Mouse (Mus musculus): ENCODE data around the gene Gbgt1. TPM values are rescaled to one million over a fixed set of nuclear protein-coding genes. Genes with fewer than 3 reads are reported as not detected.

Gene Gbgt1
- polyA plus RNA-seq, 1 experiment from 2014 or later, result 1.2 TPM

DNA sequence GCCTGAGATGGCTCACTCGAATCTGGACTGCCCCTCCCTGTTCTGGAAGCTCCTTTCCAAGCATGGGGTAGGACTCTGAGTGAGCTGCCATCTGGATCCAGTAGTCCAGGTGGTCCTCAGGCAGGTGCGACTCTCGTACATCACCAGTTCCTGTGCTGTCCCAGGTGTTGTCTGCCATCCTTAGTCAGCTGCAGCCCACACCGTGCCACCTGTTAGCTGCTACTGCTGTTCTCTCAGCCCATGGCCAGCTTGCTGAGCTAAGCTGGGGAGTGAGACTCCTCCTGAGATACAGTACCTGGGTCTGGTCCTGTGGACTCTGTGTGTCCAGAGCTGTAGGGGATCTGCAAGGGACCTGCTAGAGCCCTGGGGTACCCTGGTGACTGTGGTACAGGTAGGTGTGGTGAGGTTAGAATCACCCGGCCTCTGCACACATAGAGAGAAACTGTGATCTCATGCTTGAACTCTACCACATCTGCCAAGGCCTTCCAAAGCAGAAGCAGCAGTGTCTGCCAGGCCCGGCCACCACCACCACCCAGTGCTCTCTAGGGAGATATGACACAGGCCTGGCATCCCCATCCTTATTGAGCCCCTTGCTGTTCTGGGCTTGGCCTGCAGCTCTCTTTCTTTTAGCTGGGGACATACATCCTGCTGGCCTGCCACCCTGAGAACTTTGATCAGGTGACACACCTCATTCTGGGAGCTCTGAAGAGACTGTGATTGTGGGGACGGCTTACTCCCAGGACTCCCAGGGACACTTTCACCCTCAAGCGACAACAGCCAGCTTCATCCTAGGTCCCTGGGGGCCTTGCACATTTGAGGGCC lies 41.5 kb downstream of the Gbgt1 start:
- Histone ChIP-seq H3K4me1 (ENCODE audit: insufficient read depth, low read depth, low read length) (peaks cover 9% of the 10 kb centered on the region; the same call in 1 of the 2 replicates), H3K27ac (ENCODE audit: low read length) (no peak overlapping the region), H3K36me3 (ENCODE audit: insufficient read depth, low read length) (no peaks in the 10 kb centered on the region), H3K4me2 (replicated peaks; ENCODE audit: low read depth, low read length) (no peak overlapping the region), H3K9me3 (ENCODE audit: low read length) (no peaks in the 10 kb centered on the region), H3K27me3 (replicated peaks; ENCODE audit: insufficient read depth, low read length) (no peaks in the 10 kb centered on the region), H3K4me3 (ENCODE audit: low read depth, low read length) (no peak overlapping the region), H3K9ac (replicated peaks; ENCODE audit: low read depth) (no peak overlapping the region)
- WGBS, result 77% methylated on average over 8 of the region's 8 CpGs
- no peak for DNase-seq (ENCODE audit: low spot score)
- TF ChIP-seq CTCF (IDR thresholded peaks at IDR 0.05), result no peak
- no peak for TF ChIP-seq EP300 (IDR thresholded peaks at IDR 0.05)
- no peak for ATAC-seq

GRCm38 (mm10) chr2:28538817-28539128 lies 42.1 kb downstream of the Gbgt1 start:
- peaks cover 9% of the 10 kb centered on the region; the same call in 1 of the 2 replicates for H3K4me1 ChIP-seq (ENCODE audit: insufficient read depth, low read depth, low read length)
- no peaks in the 10 kb centered on the region for H3K9me3 ChIP-seq (ENCODE audit: low read length)
- no peak overlapping the region for H3K9ac ChIP-seq (replicated peaks; ENCODE audit: low read depth)
- peaks cover 3% of the 10 kb centered on the region; the same call in 1 of the 2 replicates for H3K36me3 ChIP-seq (ENCODE audit: insufficient read depth, low read length)
- ATAC-seq (no peak), DNase-seq (ENCODE audit: low spot score) (no peak)
- H3K4me3 ChIP-seq (ENCODE audit: low read depth, low read length), result no peak overlapping the region
- 63% methylated on average over 1 of the region's 1 CpGs for WGBS
- peak overlapping the region; percentile 20 for H3K27ac ChIP-seq (ENCODE audit: low read length)
- no peak for TF ChIP-seq EP300 (IDR thresholded peaks at IDR 0.05)
- no peaks in the 10 kb centered on the region for H3K27me3 ChIP-seq (replicated peaks; ENCODE audit: insufficient read depth, low read length)
- no peak overlapping the region for H3K4me2 ChIP-seq (replicated peaks; ENCODE audit: low read depth, low read length)

- peak overlapping the region; percentile 19; the same call in 1 of the 2 replicates for H3K9ac ChIP-seq (replicated peaks; ENCODE audit: low read depth)
- TF ChIP-seq CTCF (IDR thresholded peaks at IDR 0.05), result no peak; the same call in 1 of the 2 replicates
- no peak for TF ChIP-seq EP300 (IDR thresholded peaks at IDR 0.05)
- peak; percentile 73 for DNase-seq (ENCODE audit: low spot score)
- H3K4me1 ChIP-seq (ENCODE audit: insufficient read depth, low read depth, low read length), result peaks cover 9% of the 10 kb centered on the region; the same call in 1 of the 2 replicates
- no peak overlapping the region for H3K4me2 ChIP-seq (replicated peaks; ENCODE audit: low read depth, low read length)
- H3K4me3 ChIP-seq (ENCODE audit: low read depth, low read length), result no peak overlapping the region
- H3K36me3 ChIP-seq (ENCODE audit: insufficient read depth, low read length), result peaks cover 7% of the 10 kb centered on the region; the same call in 1 of the 2 replicates
- no peaks in the 10 kb centered on the region for H3K9me3 ChIP-seq (ENCODE audit: low read length)
- WGBS, result 36% methylated on average over 7 of the region's 7 CpGs
- peak; percentile 79 for ATAC-seq
- H3K27me3 ChIP-seq (replicated peaks; ENCODE audit: insufficient read depth, low read length), result no peaks in the 10 kb centered on the region
- H3K27ac ChIP-seq (ENCODE audit: low read length), result peak overlapping the region; percentile 20
Measured at GRCm38 (mm10) chr2:28539206-28539605, 42.5 kb downstream of the Gbgt1 start.

DNA sequence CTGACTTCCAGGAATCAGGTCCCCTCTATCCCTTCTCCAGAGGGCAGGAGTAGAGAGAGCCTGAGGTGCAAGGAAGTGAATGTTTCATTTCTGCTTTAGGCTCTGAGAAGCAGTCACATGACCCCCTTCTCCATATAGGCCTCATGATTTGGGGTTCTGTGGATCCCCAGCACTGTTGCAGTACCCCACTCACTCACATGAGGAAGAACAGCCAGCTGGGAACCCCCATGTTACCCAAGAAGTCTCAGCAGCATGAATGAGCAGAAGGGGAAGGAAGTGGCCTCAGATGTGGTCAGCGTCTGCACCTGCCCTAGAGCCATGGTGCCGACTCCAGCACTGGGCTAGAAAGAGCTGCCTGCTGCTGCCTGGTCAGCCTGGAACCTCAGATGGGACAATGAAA lies 43.3 kb downstream of the Gbgt1 start:
- H3K4me1 ChIP-seq (ENCODE audit: insufficient read depth, low read depth, low read length), result peaks cover 9% of the 10 kb centered on the region; the same call in 1 of the 2 replicates
- DNase-seq (ENCODE audit: low spot score), result peak; percentile 37
- no peaks in the 10 kb centered on the region for H3K9me3 ChIP-seq (ENCODE audit: low read length)
- no peak overlapping the region for H3K9ac ChIP-seq (replicated peaks; ENCODE audit: low read depth)
- TF ChIP-seq EP300 (IDR thresholded peaks at IDR 0.05), result no peak
- TF ChIP-seq CTCF (IDR thresholded peaks at IDR 0.05), result no peak
- H3K36me3 ChIP-seq (ENCODE audit: insufficient read depth, low read length), result peaks cover 9% of the 10 kb centered on the region; the same call in 1 of the 2 replicates
- ATAC-seq, result peak; percentile 13; the same call in 1 of the 2 replicates
- H3K27ac ChIP-seq (ENCODE audit: low read length), result peak overlapping the region; percentile 20
- no peaks in the 10 kb centered on the region for H3K27me3 ChIP-seq (replicated peaks; ENCODE audit: insufficient read depth, low read length)
- WGBS, result 70% methylated on average over 2 of the region's 2 CpGs
- H3K4me2 ChIP-seq (replicated peaks; ENCODE audit: low read depth, low read length), result no peak overlapping the region
- no peak overlapping the region for H3K4me3 ChIP-seq (ENCODE audit: low read depth, low read length)

DNA sequence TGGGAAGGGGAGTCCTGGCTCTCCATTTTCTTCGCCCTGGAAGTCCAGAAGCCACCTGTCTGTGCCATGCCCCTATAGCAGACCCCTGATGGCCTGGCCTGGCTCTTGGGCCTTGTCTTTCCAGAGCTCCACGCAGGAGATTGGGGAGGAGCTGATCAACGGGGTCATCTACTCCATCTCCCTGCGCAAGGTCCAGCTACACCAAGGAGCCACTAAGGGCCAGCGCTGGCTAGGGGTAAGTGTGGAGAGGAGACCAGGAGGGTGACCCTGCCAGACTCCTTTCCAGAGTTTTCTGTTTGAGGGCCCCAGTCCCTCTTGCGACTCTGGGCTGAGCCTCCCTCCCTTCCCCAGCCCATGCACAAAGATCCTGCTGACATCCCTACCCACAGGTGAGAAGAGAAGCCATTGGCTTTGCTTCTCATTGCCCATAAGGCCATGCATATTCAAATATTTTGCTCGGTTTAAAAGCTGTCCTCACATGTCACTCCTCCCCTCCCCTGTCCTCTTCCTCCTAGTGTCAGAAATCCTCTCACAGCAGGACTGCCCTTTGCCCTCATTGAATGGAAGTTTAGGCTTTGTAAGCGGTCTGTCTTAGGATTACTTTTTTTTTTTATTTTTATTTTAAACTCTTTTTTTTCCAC lies 44.0 kb downstream of the Gbgt1 start:
- Histone ChIP-seq H3K27me3 (replicated peaks; ENCODE audit: insufficient read depth, low read length) (no peaks in the 10 kb centered on the region), H3K4me1 (ENCODE audit: insufficient read depth, low read depth, low read length) (peaks cover 9% of the 10 kb centered on the region; the same call in 1 of the 2 replicates)
- 78% methylated on average over 8 of the region's 8 CpGs for WGBS

DNA sequence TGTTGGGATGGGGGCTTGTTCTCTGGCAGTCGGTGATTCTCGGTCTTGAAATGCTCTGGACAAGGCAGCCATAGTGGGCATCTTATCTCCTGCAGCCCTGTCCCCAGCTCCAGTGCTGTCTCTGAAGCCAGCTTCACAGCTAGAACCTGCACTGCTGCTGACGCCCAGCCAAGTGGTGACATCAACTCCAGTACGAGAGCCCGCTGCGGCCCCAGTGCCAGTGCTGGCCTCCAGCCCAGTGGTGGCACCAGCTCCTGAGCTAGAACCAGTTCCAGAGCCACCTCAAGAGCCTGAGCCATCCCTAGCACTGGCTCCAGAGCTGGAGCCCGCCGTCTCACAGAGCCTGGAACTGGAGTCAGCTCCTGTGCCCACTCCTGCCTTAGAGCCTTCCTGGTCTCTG lies 47.2 kb downstream of the Gbgt1 start:
- Histone ChIP-seq H3K9me3 (ENCODE audit: low read length) (no peaks in the 10 kb centered on the region), H3K27me3 (replicated peaks; ENCODE audit: insufficient read depth, low read length) (no peaks in the 10 kb centered on the region), H3K9ac (replicated peaks; ENCODE audit: low read depth) (no peak overlapping the region), H3K27ac (ENCODE audit: low read length) (no peak overlapping the region), H3K36me3 (ENCODE audit: insufficient read depth, low read length) (peaks cover 21% of the 10 kb centered on the region), H3K4me2 (replicated peaks; ENCODE audit: low read depth, low read length) (no peak overlapping the region), H3K4me1 (ENCODE audit: insufficient read depth, low read depth, low read length) (peaks cover 8% of the 10 kb centered on the region; the same call in 1 of the 2 replicates), H3K4me3 (ENCODE audit: low read depth, low read length) (no peak overlapping the region)
- DNase-seq (ENCODE audit: low spot score) (no peak), ATAC-seq (no peak)
- TF ChIP-seq EP300 (IDR thresholded peaks at IDR 0.05) (no peak), CTCF (IDR thresholded peaks at IDR 0.05) (no peak)
- WGBS, result 88% methylated on average over 8 of the region's 8 CpGs

More for the DNA sequence above, 44.0 kb downstream of the Gbgt1 start:
- Histone ChIP-seq H3K9me3 (ENCODE audit: low read length) (no peaks in the 10 kb centered on the region), H3K9ac (replicated peaks; ENCODE audit: low read depth) (no peak overlapping the region), H3K4me3 (ENCODE audit: low read depth, low read length) (no peak overlapping the region), H3K27ac (ENCODE audit: low read length) (no peak overlapping the region; the same call in 1 of the 2 replicates), H3K36me3 (ENCODE audit: insufficient read depth, low read length) (peaks cover 15% of the 10 kb centered on the region; the same call in 1 of the 2 replicates), H3K4me2 (replicated peaks; ENCODE audit: low read depth, low read length) (no peak overlapping the region)
- DNase-seq (ENCODE audit: low spot score) (no peak), ATAC-seq (no peak)
- no peak for TF ChIP-seq CTCF (IDR thresholded peaks at IDR 0.05)
- no peak for TF ChIP-seq EP300 (IDR thresholded peaks at IDR 0.05)

Data from lung, postnatal 0 days (tissue).